Mouse (Mus musculus) kidney, postnatal 10 days (tissue): Measurements from ENCODE around the gene Cd34.

ENCODE experiments used
- DNase-seq: peaks from one replicate; pipeline ENCODE4 v3.0.0; 2021; ENCODE audit warnings: mixed read lengths

The Cd34 gene

DNA sequence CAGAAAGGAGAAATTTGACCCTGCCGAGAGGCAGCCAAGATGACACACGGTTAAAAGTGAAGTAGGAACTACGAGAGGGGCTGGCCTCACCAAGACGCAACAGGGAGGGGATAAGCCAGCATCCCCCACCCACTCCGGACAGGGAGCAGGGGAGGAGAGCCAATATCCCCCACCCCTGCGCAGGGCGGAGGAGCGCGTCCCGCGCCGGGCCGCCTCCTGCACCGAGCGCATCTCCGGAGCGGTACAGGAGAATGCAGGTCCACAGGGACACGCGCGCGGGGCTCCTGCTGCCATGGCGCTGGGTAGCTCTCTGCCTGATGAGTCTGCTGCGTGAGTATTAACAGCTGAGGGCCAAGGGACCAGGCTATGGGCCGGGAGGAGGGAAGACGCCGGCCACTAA, at the start of gene Cd34:
TSS of gene Cd34 (plus strand) at position 105 of the 400 bp plus-strand sequence.
- peak; percentile 79 for DNase-seq

DNA sequence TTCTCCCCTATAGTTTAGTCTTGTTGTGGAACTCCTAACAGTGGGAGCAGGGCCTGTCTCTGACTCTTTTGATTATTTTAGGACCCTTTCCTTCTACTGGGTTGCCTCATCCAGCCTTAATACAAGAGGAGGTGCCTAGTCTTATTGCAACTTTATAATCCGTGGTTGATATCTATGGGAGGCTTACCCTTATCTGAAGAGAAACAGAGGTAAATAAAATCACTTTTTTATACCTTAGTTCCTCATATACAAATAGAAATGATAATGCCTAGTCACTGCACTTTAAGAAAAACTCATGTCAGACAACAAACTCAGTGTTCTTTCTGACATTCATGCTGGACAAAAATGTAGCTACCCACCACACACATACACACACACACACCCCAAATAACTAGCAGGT, 44.1 kb upstream of the Cd34 start:
- DNase-seq = no peak

DNA sequence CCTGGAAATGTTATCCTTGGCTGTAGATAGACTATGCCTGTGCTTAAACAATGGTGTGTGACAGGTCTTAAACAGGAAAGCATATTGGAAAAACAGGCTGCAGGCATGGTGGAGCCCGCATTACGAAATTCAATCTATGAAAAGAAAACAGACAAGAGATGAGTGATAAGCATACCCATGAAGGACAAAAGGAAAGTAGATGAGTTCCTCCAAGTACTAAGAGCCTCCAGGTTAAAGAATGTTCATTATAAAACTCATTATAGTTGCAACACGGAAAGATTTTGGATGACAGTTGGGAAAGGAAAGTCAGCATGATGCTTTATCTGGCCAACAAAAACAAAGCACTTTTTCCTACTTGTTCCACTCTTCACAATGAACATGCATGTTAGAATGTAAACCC, 43.3 kb upstream of the Cd34 start:
- no peak for DNase-seq

DNA sequence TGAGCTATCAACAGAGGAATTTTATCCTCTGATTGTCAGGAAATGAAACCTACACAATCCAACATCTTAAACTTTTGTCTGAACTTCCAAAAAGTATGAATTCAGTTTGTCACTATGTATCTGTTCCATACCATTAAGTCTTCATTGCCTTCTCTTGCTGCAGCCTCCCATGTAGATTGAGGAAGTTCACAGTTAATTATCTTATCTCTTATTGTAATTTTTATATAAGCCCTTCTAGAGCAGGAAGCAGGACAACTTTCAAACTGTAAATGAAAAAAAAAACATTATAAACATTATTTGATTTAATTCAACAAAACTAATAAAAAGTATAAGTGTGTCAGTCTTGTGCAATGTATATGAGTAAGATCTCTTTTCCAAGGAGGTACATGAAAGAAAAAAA, 37.5 kb upstream of the Cd34 start:
- DNase-seq = no peak

DNA sequence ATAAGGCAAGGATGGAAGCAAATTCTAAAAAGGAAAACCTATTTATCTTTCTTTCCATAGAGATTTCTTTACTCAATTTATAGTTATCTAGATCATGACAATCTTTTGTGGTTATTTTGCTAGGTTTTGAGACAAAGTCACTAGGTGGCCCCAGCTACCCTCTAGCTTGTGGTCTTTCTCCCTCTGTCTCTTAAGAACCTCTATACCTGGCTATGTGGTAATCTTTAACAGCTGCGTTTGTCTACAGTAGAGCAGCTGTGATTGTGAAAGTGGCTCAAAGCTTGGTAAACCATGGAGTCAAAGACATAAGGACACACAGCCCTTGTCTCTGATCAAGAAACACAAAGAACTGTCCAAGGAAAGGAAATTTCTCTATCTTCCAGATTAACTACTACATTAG, 36.8 kb upstream of the Cd34 start:
- no peak for DNase-seq

DNA sequence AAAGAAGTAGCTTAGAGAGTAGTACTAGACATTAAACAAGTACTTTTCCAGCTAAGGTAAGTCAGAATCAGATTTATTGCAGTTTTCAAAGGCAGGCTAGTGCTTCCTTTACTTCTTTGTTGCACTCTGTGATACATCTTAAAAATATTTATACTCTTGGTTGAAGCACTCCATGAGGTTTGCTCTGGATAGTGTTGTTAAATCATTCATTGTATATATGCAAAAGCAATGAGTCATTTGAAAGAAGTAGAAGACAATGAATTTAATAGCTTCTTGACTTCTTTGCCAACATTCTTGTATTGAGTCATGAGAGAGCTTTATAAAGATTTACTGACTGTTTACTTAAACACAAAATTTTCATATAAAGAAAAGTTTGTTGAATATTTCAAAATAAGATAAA, 29.7 kb upstream of the Cd34 start:
- no peak for DNase-seq

DNA sequence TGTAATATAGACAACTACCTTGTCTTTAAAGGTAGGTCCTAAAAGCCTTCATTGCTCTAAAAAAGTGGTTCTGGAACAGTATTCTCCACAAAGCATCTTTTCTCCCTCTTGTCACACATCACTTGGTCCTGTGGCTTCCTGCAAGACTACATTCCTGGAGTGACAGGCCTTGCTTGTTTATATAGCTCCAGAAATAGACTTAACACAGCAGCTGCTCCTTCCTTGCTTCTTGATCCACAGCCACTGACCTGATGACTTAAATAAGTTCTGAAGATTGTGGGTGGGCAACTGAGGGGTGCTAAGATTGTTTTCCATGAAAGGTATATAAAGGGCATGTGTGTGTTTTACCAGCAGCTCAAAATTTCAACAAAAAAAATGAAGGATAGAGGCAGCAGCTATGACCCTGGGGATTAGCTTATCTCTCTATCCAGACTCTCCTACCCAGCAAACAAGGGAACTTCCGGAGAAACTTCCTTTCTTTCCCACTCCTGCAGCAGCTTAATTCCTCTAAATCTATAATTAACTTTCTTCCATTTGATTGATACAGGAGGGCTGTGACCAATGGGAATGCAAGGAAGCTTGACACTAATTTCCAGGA, 12.8 kb upstream of the Cd34 start:
- no peak for DNase-seq

DNA sequence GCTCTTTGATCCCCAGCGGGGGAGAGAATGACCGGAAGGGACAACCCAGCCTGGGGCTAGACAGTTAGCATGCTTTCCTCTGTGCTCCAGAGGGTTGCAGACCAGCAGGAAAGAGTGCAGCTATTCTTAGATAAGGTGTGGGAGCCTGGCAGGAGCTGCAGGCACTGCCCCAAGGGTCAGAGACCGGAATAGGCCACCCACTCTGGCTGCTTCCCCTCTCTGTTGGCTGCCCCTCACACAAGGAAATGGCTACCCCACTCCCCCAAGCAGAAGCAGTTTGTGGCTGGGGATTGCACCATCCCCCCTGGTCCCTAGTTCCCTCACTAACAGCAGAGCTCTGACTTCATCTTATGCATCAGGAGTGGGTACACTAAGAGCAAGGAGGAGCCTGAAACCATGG, 10.7 kb upstream of the Cd34 start:
- DNase-seq = peak; percentile 63

DNA sequence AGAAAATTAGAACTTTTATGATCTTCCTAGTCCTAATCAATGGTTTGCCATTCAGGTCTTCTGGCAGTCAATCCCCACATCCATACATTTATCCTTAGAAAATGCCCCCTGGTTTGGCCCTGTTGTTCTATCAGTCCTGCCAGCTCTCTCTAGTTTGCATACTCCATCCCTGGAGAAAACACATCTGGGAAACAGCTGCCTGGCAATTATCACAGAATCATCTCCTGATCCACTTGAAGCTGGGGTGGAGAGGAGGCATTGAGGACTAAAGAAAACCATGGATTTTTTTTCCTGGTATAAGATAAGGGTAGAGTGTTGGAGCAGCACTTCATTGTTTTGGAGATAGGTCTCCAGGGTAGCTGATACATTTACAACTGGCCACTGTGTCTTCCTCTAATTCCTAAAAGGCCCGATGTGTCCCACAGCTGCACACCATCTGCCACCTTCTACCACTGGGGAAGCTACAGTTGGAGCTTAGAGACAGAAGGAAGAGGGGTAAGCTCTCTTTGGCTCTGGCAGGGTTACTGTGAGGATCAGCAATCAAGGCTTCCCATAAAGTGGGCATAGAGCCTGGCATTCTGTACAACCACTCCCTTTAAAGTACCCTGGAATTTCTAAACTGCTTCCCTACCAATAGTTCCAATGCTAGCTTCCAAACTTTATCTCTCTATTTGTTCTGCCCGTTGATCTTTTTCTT, 9.2 kb upstream of the Cd34 start:
- DNase-seq = no peak

DNA sequence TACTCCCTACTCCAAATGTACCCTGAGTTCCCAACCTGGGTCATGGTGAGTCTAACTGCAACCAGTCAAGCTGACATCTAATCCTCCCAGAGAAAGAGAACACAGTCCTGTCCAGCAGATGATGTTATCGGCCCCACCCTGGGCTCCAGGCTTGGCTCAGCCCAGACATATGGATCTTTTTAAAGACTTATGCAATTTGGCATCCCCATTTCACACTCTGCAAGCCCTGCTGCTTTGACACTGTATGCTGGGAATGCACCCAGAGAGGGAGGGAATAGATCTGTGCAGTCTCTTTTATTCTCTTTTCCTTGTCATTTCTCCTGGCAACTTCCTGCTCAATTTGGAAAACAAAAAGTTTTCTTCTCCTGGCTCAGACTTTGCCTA, 8.7 kb upstream of the Cd34 start:
- no peak for DNase-seq

DNA sequence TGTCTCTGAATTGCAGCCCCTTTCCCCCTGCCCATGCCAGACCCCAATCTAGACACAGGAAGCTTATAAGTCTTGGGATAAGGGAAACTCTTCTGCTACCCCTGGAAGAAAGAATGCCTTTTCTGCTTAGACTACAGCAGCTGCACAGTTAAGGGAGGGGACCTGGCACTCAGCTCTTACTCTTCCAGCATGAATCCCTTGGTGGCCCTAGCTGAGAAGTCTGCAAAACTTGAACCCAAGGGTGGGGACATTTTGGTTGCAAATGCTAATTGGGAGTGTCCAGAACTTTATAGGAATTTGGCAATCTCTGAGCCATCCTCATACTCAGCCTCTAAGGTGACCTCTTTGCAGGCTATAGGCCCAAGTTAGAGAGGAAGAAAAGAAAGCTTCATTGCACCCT, 7.9 kb upstream of the Cd34 start:
- no peak for DNase-seq

DNA sequence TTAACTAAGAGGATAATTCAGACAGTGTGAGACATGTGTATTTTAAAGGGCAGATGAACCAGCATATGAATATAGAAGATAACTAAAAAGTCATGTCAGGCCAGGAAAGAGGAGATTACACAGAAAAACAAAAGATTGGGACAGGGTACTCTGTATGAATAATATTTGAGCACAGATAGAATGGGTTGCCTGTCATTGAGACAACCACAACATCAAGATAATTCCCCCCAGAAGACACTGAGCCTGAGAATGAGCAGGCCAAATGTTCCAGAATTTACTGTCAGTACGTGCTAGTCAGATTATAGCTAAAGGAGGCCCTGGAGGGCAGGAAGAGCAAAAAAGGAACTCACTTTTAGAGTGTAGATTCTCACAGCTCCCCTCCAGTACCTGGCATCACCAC, 3.3 kb upstream of the Cd34 start:
- no peak for DNase-seq

DNA sequence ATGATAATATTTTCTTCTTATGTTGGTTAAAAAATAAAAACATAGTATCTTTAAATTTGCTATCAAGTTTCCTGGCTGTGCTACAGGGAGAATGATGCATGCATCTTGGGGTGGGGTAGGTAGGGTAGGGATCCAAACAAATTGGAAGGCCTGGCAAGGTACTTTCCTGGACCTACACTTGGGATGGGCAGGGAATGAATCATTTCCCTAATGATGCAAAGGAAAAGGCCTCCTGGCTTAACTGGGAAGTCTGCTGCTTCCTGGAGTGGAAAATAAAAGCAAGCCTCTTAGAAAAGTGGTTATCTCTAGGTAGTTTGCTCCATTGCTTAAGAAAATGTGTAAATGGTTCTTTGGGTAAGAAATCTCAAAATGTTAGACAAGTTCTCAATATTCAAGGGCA, 2.9 kb downstream of the Cd34 start:
- no peak for DNase-seq

DNA sequence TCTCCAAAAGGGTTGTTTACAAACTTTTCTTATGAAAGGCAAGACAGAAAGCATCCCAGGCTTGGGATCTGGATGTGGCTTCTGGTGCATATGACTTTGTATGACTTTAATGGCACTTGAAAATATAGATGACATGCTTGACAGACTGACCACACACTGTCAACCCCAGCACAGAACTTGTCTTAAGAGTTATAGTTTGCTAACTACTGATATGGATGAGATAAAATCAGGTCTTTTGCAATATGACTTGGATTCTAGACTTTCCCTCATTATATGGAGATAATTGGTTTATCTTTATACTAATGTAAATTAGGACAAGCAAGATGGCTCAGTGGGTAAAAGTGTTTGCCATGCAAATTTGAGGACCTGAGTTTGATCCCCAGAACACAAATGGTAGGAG, 4.3 kb downstream of the Cd34 start:
- no peak for DNase-seq

DNA sequence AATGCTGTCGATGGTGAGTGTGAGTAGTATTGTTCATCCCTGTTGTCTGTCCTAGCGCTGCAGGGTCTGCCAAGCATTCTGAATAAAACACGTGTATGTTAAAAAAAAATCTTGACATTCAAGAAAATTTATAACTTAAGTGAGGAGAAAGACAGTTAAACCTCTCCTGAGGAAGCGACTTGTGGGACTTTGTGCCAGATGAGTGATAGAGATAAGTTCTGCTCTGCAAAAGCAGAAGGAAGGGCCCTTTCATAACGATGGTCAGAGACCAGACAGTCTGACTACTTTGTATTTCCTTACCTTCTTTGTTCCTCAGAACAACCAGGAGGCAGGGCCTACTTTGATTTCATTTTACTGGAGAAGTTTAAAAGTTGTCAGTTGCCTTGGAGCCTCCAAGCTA, 4.9 kb downstream of the Cd34 start:
- no peak for DNase-seq

DNA sequence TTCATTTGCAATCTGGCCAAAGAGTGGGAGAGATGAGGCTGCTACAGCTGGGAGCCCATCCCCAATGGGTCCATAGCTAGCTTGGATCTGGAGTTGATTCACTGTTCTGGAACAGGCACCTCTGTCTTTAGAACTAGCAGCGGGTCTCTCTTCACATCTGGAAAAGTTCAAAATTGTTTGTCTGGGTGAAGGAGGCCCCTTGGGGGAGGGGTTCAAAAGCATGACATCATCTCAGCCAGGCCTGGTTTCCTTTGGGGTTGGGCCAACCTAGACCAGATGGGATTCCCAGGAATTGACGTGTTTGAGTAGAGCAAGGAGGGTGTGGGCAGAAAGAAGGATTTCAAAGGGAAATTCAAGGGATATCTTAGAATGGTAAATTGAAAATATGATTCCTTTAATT, 6.8 kb downstream of the Cd34 start:
- peak; percentile 39 for DNase-seq

DNA sequence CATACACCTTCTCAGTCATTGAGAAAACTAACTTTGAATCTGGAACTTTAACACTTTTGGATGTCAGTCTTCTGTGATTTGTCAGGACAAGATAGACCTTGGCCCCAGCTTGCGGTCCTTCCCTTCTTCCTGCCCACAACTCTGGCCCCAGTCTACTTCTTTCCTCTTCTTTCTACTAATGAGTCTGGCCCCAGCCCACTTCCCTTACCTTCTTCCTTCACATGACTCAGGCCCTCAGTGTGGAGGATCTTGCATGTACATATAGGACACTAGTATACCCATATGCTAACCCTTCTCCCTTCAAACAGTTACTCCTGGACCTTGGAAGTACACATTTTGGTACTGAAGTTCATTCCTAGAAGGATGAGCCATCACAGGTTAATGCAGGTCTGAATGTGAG, 7.8 kb downstream of the Cd34 start:
- no peak for DNase-seq

DNA sequence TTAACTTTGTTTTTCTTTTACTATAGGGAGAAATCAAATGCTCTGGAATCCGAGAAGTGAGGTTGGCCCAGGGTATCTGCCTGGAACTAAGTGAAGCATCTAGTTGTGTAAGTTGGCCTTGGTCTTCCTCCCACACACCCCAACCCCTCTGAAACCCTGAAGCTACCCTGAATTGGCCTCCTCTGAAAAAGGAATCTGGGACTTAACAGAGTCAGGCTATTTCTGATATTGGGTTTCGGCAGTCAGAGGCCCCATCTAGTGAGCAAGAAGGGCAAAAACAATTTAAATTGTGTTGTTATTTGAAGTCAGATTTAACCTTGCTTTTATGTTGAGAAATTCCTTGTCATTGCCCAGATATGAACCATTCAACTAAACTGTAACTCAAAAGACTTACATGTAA, 12.3 kb downstream of the Cd34 start:
- no peak for DNase-seq

DNA sequence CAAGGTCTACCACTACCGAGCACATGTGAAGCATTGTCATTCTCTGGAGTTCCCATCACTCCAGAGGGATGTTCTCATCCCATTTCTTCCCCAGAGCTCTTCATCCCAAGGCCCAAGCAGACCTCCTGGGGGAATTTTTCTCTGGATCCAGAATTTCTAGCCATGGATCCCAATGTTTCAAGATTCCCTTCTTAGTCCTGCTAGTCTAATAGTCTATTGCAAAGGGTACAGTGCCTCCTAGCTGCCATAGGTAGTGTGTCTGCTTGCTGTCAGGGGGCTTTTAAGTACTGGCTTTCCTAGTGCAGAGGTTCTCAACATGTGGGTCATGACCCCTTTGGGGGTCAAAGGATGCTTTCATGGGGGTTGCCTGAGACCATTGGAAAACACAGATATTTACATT, 14.3 kb downstream of the Cd34 start:
- no peak for DNase-seq

DNA sequence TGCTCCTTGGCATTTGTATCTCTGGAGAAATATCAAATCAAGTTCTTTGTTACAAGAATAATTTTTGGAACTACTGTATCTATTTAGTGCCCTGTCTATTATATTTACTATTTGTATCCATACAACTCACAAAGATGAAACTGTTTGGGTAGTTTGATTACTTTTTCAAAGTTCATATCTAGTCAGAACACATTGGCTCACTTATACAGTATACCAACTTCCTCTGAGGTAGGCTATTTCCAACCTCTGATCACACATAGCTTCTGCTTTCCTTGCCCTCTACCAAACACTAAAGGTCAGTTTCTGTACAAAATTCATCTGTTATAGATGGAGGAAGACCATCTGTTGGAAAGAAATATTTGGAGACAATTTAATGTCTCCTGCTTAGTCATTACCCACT, 16.1 kb downstream of the Cd34 start:
- DNase-seq = no peak

DNA sequence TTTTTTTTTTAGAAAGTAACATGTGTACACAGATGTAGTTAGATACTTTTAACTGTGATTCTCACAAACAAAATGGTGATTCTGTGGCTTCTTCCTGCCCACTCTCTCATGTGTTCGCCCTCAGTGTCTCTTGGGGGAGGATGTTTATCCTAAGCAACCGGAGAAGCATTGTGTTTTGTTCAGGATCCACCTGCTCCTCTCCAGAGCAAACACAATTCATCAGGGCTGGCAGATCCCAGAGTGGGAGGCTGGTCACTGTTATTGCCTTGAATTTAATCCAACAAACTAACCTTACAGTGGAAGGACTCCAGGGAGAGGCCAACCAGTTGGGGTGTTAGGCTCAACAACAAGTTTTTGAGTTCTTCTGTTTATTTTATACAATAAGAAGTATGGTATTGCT, 17.1 kb downstream of the Cd34 start:
- DNase-seq = no peak

DNA sequence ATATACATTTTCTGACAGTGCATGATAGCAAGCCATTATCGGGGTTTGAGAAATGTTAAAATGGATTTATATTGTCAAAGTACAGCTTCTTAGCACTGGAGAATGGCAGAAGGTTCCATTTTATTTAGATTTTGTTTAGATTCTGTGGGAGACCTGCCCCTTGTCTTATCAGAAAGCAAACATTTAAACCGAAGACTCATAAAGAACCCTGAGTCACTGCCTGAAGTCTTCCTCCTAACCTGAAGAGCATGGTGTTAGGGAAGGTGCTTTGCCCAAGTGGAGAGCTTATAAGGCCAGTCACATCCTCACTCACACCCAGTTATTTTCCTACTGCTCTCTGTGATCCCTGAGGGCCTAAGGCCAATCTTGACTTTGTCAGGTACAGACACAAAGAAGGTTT, 18.4 kb downstream of the Cd34 start:
- DNase-seq = no peak

DNA sequence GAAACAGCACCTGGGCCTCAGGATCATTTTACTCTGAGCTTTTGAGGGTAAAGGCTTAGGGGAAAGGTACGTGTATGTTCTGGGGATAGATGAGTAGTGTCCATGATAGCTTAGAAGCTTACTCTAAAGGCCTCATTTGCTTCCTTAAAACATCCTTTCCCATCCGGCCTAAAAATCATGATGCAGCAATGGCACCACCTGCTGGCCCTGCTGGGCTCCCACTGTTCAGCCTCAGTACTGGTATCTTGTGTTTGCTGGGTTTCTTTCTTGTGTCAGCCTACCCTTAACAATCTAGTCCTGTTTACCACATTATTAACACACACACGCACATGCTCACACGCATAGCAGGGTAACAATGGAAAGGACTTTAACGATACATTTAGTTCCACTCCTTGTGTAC, 23.6 kb downstream of the Cd34 start:
- DNase-seq = peak; percentile 80

DNA sequence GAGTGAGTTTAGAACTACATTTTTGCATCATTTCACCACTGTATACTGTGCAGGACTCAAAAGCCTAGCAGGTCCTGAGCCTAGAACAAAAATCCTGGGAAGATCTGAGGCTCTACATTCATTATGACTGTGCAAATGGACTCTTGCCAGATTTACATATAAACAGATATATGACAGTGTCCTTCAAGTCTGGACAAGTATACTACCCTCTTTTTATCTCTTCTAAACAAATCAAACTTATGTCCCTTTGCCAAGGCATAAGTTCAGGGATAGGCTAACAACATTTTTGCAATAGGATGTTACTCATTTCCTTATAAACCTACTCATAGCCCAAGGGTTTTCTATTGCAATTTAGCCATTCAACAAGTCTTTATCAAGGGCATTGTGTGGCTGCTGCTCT, 24.1 kb downstream of the Cd34 start:
- no peak for DNase-seq

DNA sequence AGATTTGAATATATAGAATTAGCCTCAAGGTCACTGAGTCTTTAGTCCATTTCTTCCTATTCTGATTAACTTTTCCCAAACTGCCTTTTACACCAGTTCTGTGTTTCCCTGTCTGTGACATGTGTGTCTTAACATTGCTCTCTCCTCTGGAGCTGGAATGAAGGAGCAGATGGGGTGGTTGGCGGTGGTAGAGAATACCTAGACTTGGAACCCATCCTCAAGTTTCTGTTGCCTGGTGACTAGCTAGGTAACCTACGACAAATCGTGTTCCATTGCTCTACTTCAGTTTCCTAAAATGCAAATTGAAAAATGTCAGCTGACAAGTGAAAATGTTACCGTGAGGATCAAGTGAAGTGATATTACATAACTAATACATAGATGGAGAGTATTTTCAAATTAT, 33.4 kb downstream of the Cd34 start:
- DNase-seq = no peak

DNA sequence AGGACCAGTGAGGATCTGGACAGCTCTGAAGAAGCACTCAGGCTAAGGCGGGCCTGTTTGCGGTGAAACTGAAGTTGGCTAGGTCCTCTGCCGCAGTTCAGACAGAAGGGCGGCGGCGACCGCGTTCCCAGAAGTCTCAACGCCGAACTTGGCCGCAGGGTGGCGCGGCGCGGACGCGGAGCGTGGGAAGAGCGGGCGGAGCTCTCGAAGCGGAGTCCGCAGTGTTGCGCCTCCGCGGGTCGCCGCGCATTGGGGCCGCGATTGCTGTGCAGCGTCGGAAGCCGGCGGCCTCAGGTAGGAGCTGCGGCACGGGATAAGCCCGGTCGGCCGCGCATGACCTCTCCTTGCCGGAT, 37.5 kb downstream of the Cd34 start:
- DNase-seq = peak; percentile 95
